Mouse (Mus musculus) C2C12 (cell line): ENCODE measurements around the gene Actl7b. TPM values are rescaled to one million over a fixed set of nuclear protein-coding genes. Genes with fewer than 3 reads are reported as not detected.

Experiments
- H3K27me3 ChIP-seq: one replicate; pipeline ENCODE4 v1.6.1; 2011; ENCODE audit not compliant: control insufficient read depth, insufficient read depth, insufficient read length
- H3K36me3 ChIP-seq: one replicate; pipeline ENCODE4 v1.6.1; 2011; ENCODE audit not compliant: control insufficient read depth, insufficient read depth
- H3K4me3 ChIP-seq: one replicate; pipeline ENCODE4 v1.5.1; 2011; ENCODE audit warnings: mild to moderate bottlenecking, control low read depth; ENCODE audit not compliant: poor library complexity, insufficient read depth, severe bottlenecking
- H3K79me2 ChIP-seq: one replicate; pipeline ENCODE4 v1.6.1; 2011; ENCODE audit not compliant: control insufficient read depth, insufficient read depth
- H3K79me3 ChIP-seq: one replicate; pipeline ENCODE4 v1.6.1; 2011; ENCODE audit warnings: low read depth, control low read depth
- H3ac ChIP-seq: one replicate; pipeline ENCODE3; 2011; ENCODE audit warnings: low read depth; ENCODE audit not compliant: control insufficient read depth, insufficient read length
- CEBPB ChIP-seq: IDR thresholded peaks from one replicate; pipeline ENCODE4 v1.6.1; 2011; ENCODE audit warnings: low read depth, mild to moderate bottlenecking, control low read depth, moderate library complexity
- CTCF ChIP-seq: IDR thresholded peaks from one replicate; pipeline ENCODE4 v1.5.1; 2011; ENCODE audit not compliant: control insufficient read depth, insufficient read depth, insufficient read length
- FOSL1 ChIP-seq: IDR thresholded peaks from one replicate; pipeline ENCODE4 v1.8.0; 2011; ENCODE audit warnings: mild to moderate bottlenecking, low read length; ENCODE audit not compliant: poor library complexity, insufficient read depth, severe bottlenecking
- MAX ChIP-seq: IDR thresholded peaks from one replicate; pipeline ENCODE4 v1.6.1; 2011; ENCODE audit warnings: mild to moderate bottlenecking, control low read depth
- MYOD1 ChIP-seq: IDR thresholded peaks from one replicate; pipeline ENCODE4 v1.6.1; 2011; ENCODE audit warnings: low read depth; ENCODE audit not compliant: control insufficient read depth, insufficient read length
- MYOG ChIP-seq: IDR thresholded peaks from one replicate; pipeline ENCODE4 v1.6.1; 2011; ENCODE audit not compliant: control insufficient read depth, insufficient read length; ENCODE audit errors: extremely low read depth
- USF1 ChIP-seq: IDR thresholded peaks from one replicate; pipeline ENCODE4 v1.6.1; 2011; ENCODE audit warnings: low read depth, mild to moderate bottlenecking, control low read depth, moderate library complexity
- long read RNA-seq, 2 experiments: library from polyadenylated mRNA; unstranded; transcript quantifications; one replicate each; pipeline ENCODE4 v2.0.0; 2019 to 2020
- polyA plus RNA-seq: library from polyadenylated mRNA; unstranded; fragments of >200 nt; fragmentation: generic; extraction: Trizol; gene quantifications from one replicate; pipeline ENCODE4 v1.2.1, GENCODE M21; 2012; ENCODE audit warnings: missing spikeins

Actl7b gene
- polyA plus RNA-seq: not detected
- long read RNA-seq, experiment 1: 0 reads
- long read RNA-seq, experiment 2: 0 reads

DNA sequence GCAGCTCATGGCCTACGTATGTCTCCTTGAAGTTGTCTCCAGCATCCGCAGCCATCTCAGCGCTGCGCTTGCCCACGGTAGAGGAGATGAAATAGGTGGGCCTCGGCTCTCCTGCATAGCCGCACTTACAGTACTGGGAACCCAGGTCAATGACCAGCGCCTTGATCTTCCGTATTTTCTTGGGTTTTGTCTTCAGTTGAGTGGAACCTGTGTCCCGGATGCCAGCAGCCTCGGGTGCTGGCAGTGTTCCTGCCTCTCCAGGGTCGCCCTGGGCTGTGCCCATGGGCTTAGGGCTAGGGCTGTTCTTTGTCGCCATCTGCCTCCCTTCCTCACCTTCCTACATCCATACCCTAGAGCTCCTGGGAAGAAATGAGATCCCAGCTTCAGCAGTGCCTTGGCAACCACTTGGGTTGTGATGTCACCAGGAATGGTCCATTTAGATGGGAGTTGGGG, at the start of gene Actl7b:
TSS of gene Actl7b (minus strand) at position 403 of the 453 bp plus-strand sequence.
- peaks cover 18% of the 10 kb centered on the region for H3K36me3 ChIP-seq
- no peak for TF ChIP-seq CTCF
- TF ChIP-seq MYOG: no peak
- no peak for TF ChIP-seq USF1
- no peak for TF ChIP-seq CEBPB
- no peak for TF ChIP-seq FOSL1
- no peak for TF ChIP-seq MAX
- TF ChIP-seq MYOD1: no peak
- H3K79me3 ChIP-seq: no peaks in the 10 kb centered on the region
- no peak within 1 kb of the TSS for H3ac ChIP-seq
- H3K79me2 ChIP-seq: no peaks in the 10 kb centered on the region
- no peaks in the 10 kb centered on the region for H3K27me3 ChIP-seq
- no peak within 1 kb of the TSS for H3K4me3 ChIP-seq

DNA sequence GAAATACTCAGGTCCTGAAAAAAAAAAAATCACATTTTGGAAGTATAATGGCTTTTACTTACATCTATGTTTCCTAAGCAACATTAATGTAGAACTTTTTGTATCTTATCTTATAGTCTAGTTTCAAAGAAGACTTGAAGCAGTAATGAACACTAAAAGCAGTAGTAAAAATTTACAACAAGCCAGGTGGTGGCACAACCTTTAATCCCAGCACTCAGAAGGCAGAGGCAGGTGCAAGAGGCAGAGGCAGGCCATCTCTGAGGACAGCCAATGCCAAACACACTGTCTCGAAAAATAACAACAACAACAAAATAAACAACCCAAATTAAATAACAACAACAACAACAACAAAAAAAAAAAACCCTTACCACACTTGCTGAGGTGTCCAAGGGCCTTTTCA, 29.8 kb upstream of the Actl7b start:
- Histone ChIP-seq H3ac (no peak overlapping the region), H3K79me2 (no peaks in the 10 kb centered on the region), H3K36me3 (peaks cover 94% of the 10 kb centered on the region), H3K4me3 (no peak overlapping the region), H3K79me3 (no peaks in the 10 kb centered on the region), H3K27me3 (no peaks in the 10 kb centered on the region)
- TF ChIP-seq FOSL1 (no peak), USF1 (no peak), CEBPB (no peak), MAX (no peak), CTCF (no peak), MYOG (no peak)

DNA sequence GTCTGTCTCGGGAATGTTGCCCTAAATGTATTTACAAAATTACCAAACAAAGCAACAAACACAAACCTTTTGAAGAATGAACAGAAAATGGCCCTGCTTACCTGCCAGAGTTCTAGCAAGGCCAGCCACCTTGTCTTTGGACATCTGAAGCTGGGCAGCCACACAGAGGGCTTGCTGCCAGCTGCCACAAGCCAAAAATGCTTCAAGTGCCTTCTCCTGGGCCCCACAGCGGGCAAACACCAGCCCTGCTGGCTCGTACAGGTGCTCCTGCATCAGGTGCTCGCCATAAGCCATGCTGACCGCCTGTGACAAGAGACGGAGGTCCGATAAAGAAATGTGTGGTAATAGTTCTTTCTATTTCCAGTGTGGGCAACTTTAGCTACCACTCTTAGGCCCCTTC, 27.7 kb upstream of the Actl7b start:
- TF ChIP-seq FOSL1 (no peak), MAX (no peak), CTCF (no peak), MYOG (no peak), USF1 (no peak), MYOD1 (no peak), CEBPB (no peak)
- no peak overlapping the region for H3K4me3 ChIP-seq
- no peak overlapping the region for H3ac ChIP-seq
- H3K36me3 ChIP-seq: peaks cover 84% of the 10 kb centered on the region
- H3K79me3 ChIP-seq: no peaks in the 10 kb centered on the region
- no peaks in the 10 kb centered on the region for H3K27me3 ChIP-seq
- no peaks in the 10 kb centered on the region for H3K79me2 ChIP-seq

DNA sequence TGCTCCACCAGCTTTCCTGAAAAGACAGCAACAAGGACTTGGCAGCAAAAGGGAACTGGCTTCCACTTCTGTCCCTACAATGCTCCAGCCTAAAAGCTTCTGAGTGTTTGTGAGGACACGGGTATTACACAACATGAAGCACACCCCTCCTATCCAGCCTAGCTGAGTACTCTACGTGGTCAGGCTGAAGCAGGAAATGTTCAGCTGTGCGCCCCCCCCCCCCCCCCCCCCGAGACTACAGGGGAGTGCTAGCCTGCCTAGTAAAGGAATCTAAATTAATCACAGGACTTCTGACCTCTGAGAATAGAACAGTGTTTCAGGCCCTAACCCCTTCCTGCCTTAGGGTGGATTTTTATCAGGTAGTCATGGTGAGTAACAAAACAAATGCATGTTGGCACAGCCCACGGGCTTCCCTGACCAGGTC, 26.6 kb upstream of the Actl7b start:
- H3ac ChIP-seq: no peak overlapping the region
- TF ChIP-seq CTCF (no peak), MYOG (no peak), MAX (no peak), FOSL1 (no peak), USF1 (no peak), MYOD1 (no peak), CEBPB (no peak)
- peaks cover 82% of the 10 kb centered on the region for H3K36me3 ChIP-seq
- H3K27me3 ChIP-seq: no peaks in the 10 kb centered on the region
- no peak overlapping the region for H3K4me3 ChIP-seq
- H3K79me2 ChIP-seq: no peaks in the 10 kb centered on the region
- no peaks in the 10 kb centered on the region for H3K79me3 ChIP-seq

DNA sequence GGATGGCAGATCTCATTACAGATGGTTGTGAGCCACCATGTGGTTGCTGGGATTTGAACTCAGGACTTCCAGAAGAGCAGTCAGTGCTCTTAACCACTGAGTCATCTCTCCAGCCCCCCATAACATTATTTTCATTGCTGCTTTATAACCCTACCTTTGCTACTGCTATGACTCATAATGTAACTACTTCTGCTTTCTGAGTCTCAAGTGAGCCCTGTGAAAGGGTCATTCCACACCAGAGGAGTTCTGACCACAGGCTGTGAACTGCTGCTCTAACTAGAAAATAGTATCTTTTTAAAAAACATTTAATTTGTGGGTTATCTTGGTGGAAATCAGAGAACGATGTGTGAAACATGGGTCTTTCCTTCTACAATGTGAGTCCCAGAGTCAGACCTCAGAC, 16.4 kb upstream of the Actl7b start:
- Histone ChIP-seq H3K4me3 (no peak overlapping the region), H3K79me3 (no peaks in the 10 kb centered on the region), H3K79me2 (no peaks in the 10 kb centered on the region), H3ac (no peak overlapping the region), H3K36me3 (peaks cover 65% of the 10 kb centered on the region), H3K27me3 (no peaks in the 10 kb centered on the region)
- no peak for TF ChIP-seq CEBPB
- TF ChIP-seq USF1: no peak
- TF ChIP-seq CTCF: no peak
- no peak for TF ChIP-seq MYOD1
- no peak for TF ChIP-seq FOSL1

DNA sequence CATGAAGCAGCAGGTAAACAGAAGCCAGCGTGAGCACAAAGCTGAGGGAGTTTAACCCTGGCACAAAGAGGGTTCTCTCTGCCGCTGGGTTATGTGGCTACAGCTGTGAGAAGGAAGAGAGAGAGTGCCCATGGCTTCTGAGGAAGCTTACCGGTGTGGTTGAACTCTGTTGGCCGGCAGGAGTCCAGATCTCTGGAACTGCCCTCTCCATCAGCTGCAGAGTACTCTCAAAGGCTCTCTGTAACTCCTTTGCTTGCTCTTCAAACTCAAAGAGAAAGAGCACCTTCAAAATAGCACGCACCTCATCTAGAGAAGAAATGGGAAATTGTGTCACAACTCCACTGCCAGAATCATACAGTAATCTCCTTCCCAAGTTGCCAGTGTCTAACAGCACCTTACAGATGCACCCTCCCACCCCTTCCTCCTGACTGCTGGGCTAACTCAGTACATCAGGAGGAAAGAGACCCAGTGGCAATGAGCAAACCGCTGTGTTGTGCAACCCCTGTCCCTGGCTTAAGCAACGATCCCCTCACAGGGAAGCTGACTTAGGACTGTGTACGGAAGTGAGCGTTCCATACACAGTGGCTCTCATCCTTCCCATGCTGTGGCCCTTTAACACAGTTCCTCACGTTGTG, 15.8 kb upstream of the Actl7b start:
- H3K36me3 ChIP-seq: peaks cover 66% of the 10 kb centered on the region
- TF ChIP-seq CTCF: no peak
- no peak for TF ChIP-seq FOSL1
- TF ChIP-seq MYOG: no peak
- TF ChIP-seq CEBPB: no peak
- TF ChIP-seq MYOD1: no peak
- no peak for TF ChIP-seq USF1
- no peak for TF ChIP-seq MAX
- H3K79me2 ChIP-seq: no peaks in the 10 kb centered on the region
- no peaks in the 10 kb centered on the region for H3K27me3 ChIP-seq
- H3K4me3 ChIP-seq: no peak overlapping the region
- no peak overlapping the region for H3ac ChIP-seq
- H3K79me3 ChIP-seq: no peaks in the 10 kb centered on the region
